Mouse (Mus musculus) neural tube, embryonic 10.5 days (tissue): ENCODE data around the gene Tmem242.

Source experiments
- DNase-seq: peaks from one replicate; pipeline ENCODE4 v3.0.0-alpha.2; 2017; ENCODE audit warnings: low spot score; ENCODE audit errors: extremely low spot score

The Tmem242 gene

DNA sequence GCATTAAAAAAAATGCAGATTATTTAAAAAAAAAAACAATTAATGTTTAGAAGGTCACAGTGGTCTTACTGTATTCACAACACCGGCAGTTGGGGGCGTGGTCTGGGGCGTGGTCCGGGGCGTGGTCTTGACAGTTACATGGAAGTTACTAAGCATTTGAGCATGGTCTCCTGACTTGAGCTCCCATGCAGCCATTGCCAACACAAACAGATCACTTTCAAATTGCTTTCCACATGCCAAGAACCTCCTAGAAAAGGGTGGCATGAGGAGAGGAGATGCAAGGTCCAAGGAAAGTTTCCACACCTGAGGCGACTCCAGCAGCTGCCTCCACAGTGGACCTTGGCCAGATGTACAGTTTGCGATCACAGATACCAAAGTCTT is 62.1 kb downstream of the Tmem242 start:
- DNase-seq = no peak

DNA sequence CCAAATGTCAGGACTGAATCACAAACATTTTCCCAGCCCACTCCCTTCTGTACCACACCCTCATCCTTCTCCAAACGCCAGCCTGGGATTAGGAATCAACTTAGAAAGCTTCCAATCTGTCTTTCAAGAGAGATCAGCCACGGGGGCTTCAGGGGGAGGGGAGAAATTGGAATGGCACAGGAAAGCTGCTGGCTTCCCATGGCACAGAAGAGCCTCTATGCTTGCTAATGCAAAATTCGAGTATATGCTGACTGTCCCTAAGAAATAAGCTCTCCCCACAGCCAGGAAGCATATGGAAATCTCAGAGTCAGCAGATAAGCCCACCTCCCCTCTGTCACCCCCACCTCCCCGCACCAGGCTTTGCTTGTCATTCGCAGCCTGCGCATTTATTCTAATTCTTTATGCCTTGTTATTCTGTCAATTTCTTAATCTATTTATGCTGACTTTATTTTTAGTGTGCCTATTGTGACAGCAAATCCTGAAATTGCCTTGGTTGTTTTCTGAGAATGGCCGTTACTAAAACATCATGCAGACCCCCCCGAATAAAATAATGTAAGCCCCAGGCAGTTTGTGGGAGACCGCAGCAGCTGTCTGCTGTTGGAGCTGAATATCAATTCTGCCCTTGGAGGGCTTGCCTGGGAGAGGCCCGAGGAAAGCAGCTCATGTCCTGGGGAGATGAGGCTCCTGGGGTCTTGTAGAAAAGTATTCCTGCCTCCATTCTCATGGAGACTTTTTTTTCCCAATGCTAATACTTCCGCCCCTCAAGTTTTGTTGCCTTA is 62.7 kb downstream of the Tmem242 start:
- DNase-seq = no peak

DNA sequence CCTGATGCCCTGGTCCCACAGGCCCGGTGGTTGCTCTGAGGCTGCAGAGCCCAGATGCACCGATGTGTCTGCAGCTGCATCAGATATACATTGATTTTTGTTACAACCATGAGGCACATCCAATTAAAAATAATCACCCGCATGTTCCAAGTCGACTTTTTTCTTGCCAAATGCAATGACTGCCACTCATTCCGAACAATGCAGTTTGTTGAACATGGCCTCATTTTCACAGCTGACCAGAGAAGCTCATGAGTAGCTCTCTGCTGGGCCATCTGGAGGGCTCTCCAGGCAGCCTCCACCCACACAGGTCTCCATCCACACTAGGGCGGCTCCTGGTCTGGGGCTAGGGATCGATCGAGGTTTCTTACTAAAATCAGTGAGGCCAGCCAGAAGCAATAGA is 67.1 kb downstream of the Tmem242 start:
- DNase-seq = no peak

DNA sequence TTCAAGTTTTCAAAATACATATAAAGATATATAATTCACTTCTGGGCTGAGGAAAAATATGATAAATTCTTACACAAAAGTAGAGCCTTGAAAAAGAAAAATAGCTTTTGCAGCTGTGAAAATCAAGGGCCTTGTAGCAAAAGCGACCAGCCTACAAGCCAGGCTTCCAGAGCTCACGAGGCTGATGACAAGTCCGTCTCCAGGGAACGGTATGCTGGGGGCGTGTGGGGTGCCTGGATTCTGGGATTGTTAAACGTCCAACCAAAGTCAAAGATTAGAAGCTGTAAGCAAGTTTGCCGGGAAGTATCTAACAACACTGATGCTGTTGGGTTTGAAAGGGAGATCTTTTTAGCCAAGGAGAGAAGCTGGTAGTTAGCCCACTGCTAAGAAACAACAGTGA is 68.5 kb downstream of the Tmem242 start:
- DNase-seq = no peak

DNA sequence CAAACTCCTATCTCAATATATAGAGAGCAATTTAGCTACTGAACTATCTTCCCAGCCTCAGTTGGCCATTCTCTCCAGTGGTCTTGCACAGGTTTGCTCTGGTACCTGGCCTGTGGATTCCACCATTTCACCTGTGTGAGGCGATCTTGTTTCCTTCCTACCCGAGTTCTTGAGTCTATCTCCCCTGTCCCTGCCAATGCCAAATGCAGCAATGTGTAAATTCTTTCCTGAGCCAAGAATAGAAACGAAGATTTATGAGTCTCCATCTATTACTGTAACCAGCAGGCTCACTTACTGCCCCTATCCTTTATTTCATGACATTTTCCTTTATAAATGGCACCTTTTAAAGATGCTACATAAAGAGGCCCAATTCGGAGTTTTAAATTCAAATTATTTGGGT is 69.0 kb downstream of the Tmem242 start:
- DNase-seq = no peak

DNA sequence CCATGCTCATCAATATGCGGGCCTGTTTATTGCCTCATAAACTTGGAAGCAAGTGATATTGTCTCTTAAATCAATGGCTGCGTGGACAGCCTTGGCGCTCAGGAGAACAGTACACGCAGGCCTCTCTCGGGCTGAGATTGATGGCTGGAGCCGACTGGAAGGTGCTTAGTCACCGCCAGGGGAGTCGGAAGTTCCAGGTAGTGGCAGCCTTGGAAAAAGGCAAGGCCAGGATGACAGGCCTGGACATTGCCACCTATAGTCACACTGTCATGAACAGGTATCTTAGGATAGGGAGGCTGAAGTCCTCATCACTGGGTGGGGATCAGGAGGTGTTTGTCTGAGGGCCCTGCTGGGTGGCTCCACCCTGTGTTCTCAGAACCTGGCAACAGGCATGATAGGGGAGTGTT is 74.1 kb downstream of the Tmem242 start:
- no peak for DNase-seq
